Mouse (Mus musculus): ENCODE measurements around the gene Camta1. TPM values are rescaled to one million over a fixed set of nuclear protein-coding genes. Genes with fewer than 3 reads are reported as not detected.

The Camta1 gene
- total RNA-seq, 1 experiment = 9.3 TPM

- Histone ChIP-seq H3K9ac (ENCODE audit: insufficient read depth, low read depth, low read length, poor library complexity, severe bottlenecking) (no peak overlapping the region), H3K4me3 (ENCODE audit: insufficient read depth in 1 of 2, low read depth in 1 of 2, low read length in 2 of 2, poor library complexity in 1 of 2, severe bottlenecking in 1 of 2) (no peak overlapping the region), H3K36me3 (ENCODE audit: control insufficient read depth, insufficient read depth, low read length, poor library complexity, severe bottlenecking) (no peaks in the 10 kb centered on the region), H3K27ac (ENCODE audit: insufficient read depth, low read depth, low read length, poor library complexity, severe bottlenecking) (no peak overlapping the region), H3K4me1 (ENCODE audit: control insufficient read depth in 2 of 2, insufficient read depth in 2 of 2, low read length in 2 of 2, poor library complexity in 1 of 2) (no peaks in the 10 kb centered on the region), H3K9me3 (ENCODE audit: control insufficient read depth, insufficient read depth, low read depth, low read length) (no peaks in the 10 kb centered on the region)
- in situ Hi-C loops (cut with MboI; ENCODE audit: low sequenced_read_pairs in 2 of 2, unreplicated experiment in 2 of 2) = no loop called here
- no peak for TF ChIP-seq MAFK (IDR thresholded peaks at IDR 0.05; ENCODE audit: insufficient read depth, low read depth, low read length)
- TF ChIP-seq ZNF384 (IDR thresholded peaks at IDR 0.05; ENCODE audit: low read depth, low read length) = no peak
- TF ChIP-seq ZC3H11A (IDR thresholded peaks at IDR 0.05; ENCODE audit: borderline replicate concordance, low read depth, low read length) = no peak
- no peak for TF ChIP-seq HCFC1 (IDR thresholded peaks at IDR 0.05; ENCODE audit: borderline replicate concordance, insufficient read depth, low read length)
- TF ChIP-seq CHD2 (IDR thresholded peaks at IDR 0.05; ENCODE audit: low read depth, low read length) = no peak
- DNase-seq (ENCODE audit: low read depth, low spot score) = peak; percentile 54
Observed at GRCm38 (mm10) chr4:151006945-151007344, 854.7 kb downstream of the Camta1 start.

GRCm38 (mm10) chr4:151005656-151006318 is 855.9 kb downstream of the Camta1 start:
- Histone ChIP-seq H3K9me3 (ENCODE audit: control insufficient read depth, insufficient read depth, low read depth, low read length) (no peaks in the 10 kb centered on the region), H3K9ac (ENCODE audit: insufficient read depth, low read depth, low read length, poor library complexity, severe bottlenecking) (no peak overlapping the region), H3K27ac (ENCODE audit: insufficient read depth, low read depth, low read length, poor library complexity, severe bottlenecking) (no peak overlapping the region), H3K36me3 (ENCODE audit: control insufficient read depth, insufficient read depth, low read length, poor library complexity, severe bottlenecking) (no peaks in the 10 kb centered on the region), H3K4me1 (ENCODE audit: control insufficient read depth in 2 of 2, insufficient read depth in 2 of 2, low read length in 2 of 2, poor library complexity in 1 of 2) (no peaks in the 10 kb centered on the region), H3K4me3 (ENCODE audit: insufficient read depth in 1 of 2, low read depth in 1 of 2, low read length in 2 of 2, poor library complexity in 1 of 2, severe bottlenecking in 1 of 2) (no peak overlapping the region)
- in situ Hi-C loops (cut with MboI; ENCODE audit: low sequenced_read_pairs in 2 of 2, unreplicated experiment in 2 of 2) = no loop called here
- no peak for TF ChIP-seq HCFC1 (IDR thresholded peaks at IDR 0.05; ENCODE audit: borderline replicate concordance, insufficient read depth, low read length)
- TF ChIP-seq ZC3H11A (IDR thresholded peaks at IDR 0.05; ENCODE audit: borderline replicate concordance, low read depth, low read length) = no peak
- TF ChIP-seq CHD2 (IDR thresholded peaks at IDR 0.05; ENCODE audit: low read depth, low read length) = no peak
- no peak for TF ChIP-seq ZNF384 (IDR thresholded peaks at IDR 0.05; ENCODE audit: low read depth, low read length)
- no peak for TF ChIP-seq MAFK (IDR thresholded peaks at IDR 0.05; ENCODE audit: insufficient read depth, low read depth, low read length)
- no peak for DNase-seq (ENCODE audit: low read depth, low spot score)

- Histone ChIP-seq H3K27ac (ENCODE audit: insufficient read depth, low read depth, low read length, poor library complexity, severe bottlenecking) (no peak overlapping the region), H3K36me3 (ENCODE audit: control insufficient read depth, insufficient read depth, low read length, poor library complexity, severe bottlenecking) (no peaks in the 10 kb centered on the region), H3K4me3 (ENCODE audit: insufficient read depth in 1 of 2, low read depth in 1 of 2, low read length in 2 of 2, poor library complexity in 1 of 2, severe bottlenecking in 1 of 2) (no peak overlapping the region), H3K9me3 (ENCODE audit: control insufficient read depth, insufficient read depth, low read depth, low read length) (no peaks in the 10 kb centered on the region), H3K9ac (ENCODE audit: insufficient read depth, low read depth, low read length, poor library complexity, severe bottlenecking) (no peak overlapping the region), H3K4me1 (ENCODE audit: control insufficient read depth in 2 of 2, insufficient read depth in 2 of 2, low read length in 2 of 2, poor library complexity in 1 of 2) (no peaks in the 10 kb centered on the region)
- no peak for DNase-seq (ENCODE audit: low read depth, low spot score)
- in situ Hi-C loops (cut with MboI; ENCODE audit: low sequenced_read_pairs in 2 of 2, unreplicated experiment in 2 of 2) = no loop called here
- no peak for TF ChIP-seq CHD2 (IDR thresholded peaks at IDR 0.05; ENCODE audit: low read depth, low read length)
- no peak for TF ChIP-seq HCFC1 (IDR thresholded peaks at IDR 0.05; ENCODE audit: borderline replicate concordance, insufficient read depth, low read length)
- TF ChIP-seq ZNF384 (IDR thresholded peaks at IDR 0.05; ENCODE audit: low read depth, low read length) = no peak
- TF ChIP-seq ZC3H11A (IDR thresholded peaks at IDR 0.05; ENCODE audit: borderline replicate concordance, low read depth, low read length) = no peak
- TF ChIP-seq MAFK (IDR thresholded peaks at IDR 0.05; ENCODE audit: insufficient read depth, low read depth, low read length) = no peak
Observed at GRCm38 (mm10) chr4:151001397-151001796, 860.3 kb downstream of the Camta1 start.

GRCm38 (mm10) chr4:150998626-150999025 is 863.0 kb downstream of the Camta1 start:
- Histone ChIP-seq H3K9ac (ENCODE audit: insufficient read depth, low read depth, low read length, poor library complexity, severe bottlenecking) (no peak overlapping the region), H3K9me3 (ENCODE audit: control insufficient read depth, insufficient read depth, low read depth, low read length) (no peaks in the 10 kb centered on the region), H3K27ac (ENCODE audit: insufficient read depth, low read depth, low read length, poor library complexity, severe bottlenecking) (no peak overlapping the region; the same call in 1 of the 2 replicates), H3K4me3 (ENCODE audit: insufficient read depth in 1 of 2, low read depth in 1 of 2, low read length in 2 of 2, poor library complexity in 1 of 2, severe bottlenecking in 1 of 2) (no peak overlapping the region), H3K36me3 (ENCODE audit: control insufficient read depth, insufficient read depth, low read length, poor library complexity, severe bottlenecking) (no peaks in the 10 kb centered on the region), H3K4me1 (ENCODE audit: control insufficient read depth in 2 of 2, insufficient read depth in 2 of 2, low read length in 2 of 2, poor library complexity in 1 of 2) (peaks cover 0 to 7% of the 10 kb centered on the region in 2 experiments; a peak in 1 of 4 replicates)
- no peak for DNase-seq (ENCODE audit: low read depth, low spot score)
- in situ Hi-C loops (cut with MboI; ENCODE audit: low sequenced_read_pairs in 2 of 2, unreplicated experiment in 2 of 2) = no loop called here
- no peak for TF ChIP-seq ZC3H11A (IDR thresholded peaks at IDR 0.05; ENCODE audit: borderline replicate concordance, low read depth, low read length)
- no peak for TF ChIP-seq MAFK (IDR thresholded peaks at IDR 0.05; ENCODE audit: insufficient read depth, low read depth, low read length)
- TF ChIP-seq HCFC1 (IDR thresholded peaks at IDR 0.05; ENCODE audit: borderline replicate concordance, insufficient read depth, low read length) = no peak
- TF ChIP-seq CHD2 (IDR thresholded peaks at IDR 0.05; ENCODE audit: low read depth, low read length) = no peak
- TF ChIP-seq ZNF384 (IDR thresholded peaks at IDR 0.05; ENCODE audit: low read depth, low read length) = no peak

Data from ES-E14 (cell line).